Mouse (Mus musculus): ENCODE data around the gene Palm.
A peak's percentile ranks its signal among the peaks of the same experiment; 100 is the strongest.

Gene Palm

DNA sequence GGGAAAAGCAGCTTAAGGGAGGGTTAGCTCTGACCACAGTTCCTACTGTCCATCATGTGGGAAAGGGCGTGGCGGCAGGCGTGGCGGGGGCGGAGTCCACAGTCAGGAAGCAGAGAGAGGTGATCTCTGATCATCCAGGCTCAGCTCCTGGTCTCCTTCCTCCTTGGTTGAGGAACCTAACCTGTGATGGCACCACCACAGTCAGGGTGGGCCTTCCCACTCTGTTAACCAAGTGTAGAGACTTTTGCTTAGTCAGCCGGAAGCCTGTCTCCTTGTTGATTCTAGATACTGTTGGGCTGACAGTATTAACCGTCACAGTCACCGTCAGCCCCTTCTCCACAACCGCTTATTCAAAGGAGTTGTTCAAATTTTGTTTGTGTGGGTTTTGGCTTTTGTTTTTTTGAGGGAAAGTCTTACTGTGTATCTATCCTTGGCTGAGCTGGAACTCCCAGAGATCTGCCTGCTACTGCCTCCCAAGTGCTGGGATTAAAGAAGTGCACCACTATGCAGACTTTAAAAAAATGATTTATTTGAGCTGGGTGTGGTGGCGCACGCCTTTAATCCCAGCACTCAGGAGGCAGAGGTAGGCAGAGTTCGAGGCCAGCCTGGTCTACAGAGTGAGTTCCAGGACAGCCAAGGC, 5.0 kb downstream of the Palm start:
- DNase-seq (ENCODE audit: low spot score in 2 of 2): no peak

DNA sequence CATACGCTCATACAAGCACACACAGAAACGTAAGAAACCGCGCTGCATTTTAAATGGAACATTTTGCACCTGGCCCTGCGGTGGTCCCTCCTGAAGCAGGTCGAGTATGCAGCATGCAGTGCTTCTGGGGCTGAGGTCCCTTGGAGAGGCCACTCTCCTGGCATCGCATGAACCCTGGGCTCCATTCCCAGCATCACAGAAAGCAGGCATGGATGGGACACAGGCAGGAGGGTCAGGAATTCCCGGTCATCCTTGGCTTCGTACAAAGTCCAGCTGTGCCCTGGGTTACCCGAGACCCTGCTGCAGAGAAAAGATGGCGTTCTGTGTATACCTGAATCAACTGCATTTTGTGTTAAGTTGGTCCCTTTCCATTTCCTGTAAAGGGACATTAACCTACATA, 7.1 kb downstream of the Palm start:
- no peak for DNase-seq (ENCODE audit: low spot score in 2 of 2)

DNA sequence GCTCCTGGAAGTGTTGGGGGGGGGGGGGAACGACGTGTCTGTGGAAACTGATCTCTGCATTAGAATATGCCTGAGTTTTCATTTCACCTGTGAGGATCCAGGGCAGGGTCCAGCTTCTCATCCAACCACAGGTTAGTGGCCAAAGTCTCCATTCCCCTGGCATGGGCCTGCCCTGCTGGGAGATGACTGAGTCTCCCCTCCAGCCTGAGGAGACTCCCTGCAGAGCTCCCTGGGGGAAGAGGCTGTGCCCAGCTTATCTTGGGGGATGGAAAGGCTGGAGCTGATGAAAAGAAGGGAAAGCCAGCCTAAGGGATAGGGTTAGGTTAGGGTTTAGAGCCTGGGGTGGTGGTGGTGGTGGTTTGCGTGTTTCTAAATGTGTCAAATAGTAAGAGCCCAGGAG, 8.5 kb downstream of the Palm start:
- no peak for DNase-seq (ENCODE audit: low spot score in 2 of 2)

DNA sequence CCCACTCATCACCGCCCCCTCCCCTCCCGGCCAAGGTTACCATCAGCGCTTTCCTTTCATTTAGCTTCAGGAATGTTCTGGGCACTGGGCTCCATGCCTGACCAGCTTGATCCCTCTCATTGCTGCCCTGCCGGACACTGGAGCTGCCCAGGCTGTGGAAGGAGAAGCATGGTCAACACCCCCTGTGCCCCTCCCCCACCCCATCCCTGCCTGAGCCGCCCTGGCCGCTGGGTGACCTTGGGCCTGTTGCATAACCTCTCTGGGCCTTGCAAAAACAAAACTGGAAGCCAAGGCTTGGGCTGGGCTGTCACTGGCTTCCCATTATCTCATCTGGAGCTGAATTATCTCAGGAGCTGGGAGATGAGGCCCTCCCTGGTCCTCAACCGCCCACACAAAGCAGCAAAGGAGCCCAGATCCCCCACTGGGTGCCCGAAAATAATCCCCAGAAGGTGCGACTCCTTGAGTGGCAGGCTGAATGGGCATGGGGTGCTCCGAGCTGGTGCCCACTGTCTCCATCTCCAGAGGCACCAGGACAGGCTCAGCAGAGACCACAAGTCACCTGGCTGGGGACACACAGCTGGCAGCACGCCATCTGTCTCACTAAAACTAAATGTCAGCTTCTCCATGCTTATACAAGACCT, 9.1 kb downstream of the Palm start:
- no peak for DNase-seq (ENCODE audit: low spot score in 2 of 2)

DNA sequence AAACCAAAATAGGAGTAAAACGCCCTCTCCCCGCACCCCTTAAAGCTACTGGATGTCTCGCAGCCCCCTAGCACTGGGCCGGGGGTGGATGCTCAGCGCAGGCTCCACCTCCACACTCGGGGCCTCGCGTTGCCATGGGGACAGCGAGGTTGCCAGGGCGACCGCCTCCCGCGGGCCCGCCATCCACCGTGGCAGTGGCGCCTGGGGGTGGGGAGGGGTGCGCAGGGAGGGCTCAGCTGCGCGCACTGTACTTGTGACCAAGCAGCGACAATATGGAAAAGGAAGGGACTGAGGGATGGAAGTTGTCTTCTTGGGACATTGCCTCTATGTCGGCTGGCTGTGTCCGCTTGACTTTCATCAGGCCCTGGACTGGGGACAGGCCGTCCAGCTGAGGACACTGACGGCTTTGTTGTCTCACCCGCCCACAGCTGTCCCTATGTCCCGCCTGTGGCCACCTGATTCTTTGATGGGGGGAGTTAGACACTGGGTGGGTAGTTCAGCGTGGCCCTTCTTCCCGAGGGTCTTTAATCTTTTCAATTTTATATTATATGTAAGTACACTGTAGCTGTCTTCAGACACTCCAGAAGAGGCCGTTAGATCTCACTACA, 10.4 kb downstream of the Palm start:
- no peak for DNase-seq (ENCODE audit: low spot score in 2 of 2)

DNA sequence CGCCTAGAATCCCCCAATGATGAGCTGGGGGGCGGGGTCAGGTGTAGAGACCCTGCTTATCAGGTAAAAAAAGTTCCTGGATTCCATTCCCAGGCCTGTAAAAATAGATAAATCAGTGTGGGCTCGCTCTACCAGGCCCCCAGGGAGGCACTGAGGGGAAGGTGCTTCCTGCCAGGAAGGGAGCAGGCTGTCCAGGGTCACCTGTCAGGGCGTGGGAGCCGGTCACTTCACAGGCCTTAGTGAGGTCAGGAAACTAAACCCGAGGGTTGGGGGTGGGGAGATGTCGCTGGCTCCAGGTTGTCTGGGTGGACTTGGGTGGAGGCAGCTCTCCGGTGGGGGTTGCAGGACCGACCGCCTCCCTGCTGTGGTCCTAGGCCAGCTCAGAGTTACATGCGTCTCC, 12.3 kb downstream of the Palm start:
- no peak for DNase-seq (ENCODE audit: low spot score in 2 of 2)

DNA sequence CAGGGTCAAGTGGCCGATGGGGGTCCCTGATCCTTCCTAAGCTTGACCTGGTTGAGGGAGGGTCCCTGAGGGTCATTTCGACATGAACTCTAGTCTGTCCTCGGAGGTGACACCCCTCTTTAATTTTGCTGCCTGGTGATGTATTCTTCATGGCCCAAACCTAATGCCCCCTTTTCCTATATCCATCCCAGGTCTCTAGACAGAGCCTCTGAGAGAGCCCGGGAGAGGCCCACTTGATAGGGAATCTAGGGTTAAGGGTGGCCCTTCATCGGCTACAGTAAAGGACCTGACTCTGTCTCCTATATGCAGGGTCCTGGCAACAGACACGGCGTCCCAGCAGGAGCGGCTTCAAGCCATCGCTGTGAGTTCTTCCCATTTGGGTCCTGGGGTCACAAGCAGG, 13.0 kb downstream of the Palm start:
- DNase-seq (ENCODE audit: low spot score in 2 of 2): no peak

DNA sequence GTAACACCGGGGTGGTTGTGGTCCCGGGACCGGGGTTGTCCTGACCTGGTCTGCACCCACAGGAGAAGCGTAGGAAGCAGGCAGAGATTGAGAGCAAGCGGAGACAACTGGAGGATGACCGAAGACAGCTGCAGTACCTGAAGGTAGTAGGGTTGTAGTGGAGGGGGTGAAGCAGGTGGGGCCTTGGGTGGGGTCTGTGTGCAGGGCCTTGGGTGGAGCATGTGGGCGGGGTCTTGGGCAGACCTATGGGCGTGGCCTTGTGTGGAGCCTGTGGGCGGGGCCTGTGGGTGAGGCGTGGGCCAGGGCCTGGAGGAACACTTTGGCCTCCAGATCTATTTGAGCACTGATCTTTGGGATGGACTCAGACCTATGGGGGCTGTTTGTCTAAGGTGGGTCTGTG, 13.6 kb downstream of the Palm start:
- no peak for DNase-seq (ENCODE audit: low spot score in 2 of 2)

DNA sequence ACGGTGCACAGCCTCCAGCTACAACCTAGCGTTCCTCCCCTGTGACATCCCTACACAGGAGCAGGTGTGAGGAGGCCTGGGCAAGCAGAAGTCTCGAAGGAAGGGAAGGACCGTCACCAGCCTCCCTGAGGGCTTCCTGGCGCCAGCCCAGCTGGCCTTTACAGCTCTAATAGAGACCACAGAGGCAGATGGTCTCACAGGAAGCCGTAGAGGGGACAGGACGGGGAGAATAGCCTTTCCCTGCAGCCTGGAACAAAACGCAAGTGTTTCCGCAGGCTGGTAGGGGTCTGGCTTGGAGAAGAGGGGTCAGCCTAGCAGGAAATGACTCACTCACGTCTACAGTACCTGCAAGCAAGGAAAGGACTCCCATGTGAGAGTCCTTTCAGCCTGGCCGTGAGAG, 14.5 kb downstream of the Palm start:
- DNase-seq (ENCODE audit: low spot score in 2 of 2): no peak

DNA sequence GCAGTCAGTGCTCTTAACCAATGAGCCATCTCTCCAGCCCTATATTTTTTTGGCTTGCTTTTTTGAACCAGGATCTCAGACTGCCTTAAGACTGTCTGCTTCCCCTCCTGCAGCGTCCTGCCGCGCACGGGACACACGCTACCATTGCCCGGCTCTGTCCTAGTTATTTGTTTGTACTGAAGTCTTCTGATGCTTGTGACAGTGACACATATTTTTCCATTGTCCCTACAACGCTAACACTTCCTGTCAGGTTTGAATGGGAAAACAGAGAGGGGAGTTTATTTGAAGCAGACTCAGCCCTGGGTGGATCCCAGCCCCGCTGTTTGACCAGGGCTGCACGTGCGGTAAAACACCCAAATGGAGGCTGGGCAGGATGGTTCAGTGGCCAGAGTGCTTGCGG, 15.4 kb downstream of the Palm start:
- DNase-seq (ENCODE audit: low spot score in 2 of 2): no peak

DNA sequence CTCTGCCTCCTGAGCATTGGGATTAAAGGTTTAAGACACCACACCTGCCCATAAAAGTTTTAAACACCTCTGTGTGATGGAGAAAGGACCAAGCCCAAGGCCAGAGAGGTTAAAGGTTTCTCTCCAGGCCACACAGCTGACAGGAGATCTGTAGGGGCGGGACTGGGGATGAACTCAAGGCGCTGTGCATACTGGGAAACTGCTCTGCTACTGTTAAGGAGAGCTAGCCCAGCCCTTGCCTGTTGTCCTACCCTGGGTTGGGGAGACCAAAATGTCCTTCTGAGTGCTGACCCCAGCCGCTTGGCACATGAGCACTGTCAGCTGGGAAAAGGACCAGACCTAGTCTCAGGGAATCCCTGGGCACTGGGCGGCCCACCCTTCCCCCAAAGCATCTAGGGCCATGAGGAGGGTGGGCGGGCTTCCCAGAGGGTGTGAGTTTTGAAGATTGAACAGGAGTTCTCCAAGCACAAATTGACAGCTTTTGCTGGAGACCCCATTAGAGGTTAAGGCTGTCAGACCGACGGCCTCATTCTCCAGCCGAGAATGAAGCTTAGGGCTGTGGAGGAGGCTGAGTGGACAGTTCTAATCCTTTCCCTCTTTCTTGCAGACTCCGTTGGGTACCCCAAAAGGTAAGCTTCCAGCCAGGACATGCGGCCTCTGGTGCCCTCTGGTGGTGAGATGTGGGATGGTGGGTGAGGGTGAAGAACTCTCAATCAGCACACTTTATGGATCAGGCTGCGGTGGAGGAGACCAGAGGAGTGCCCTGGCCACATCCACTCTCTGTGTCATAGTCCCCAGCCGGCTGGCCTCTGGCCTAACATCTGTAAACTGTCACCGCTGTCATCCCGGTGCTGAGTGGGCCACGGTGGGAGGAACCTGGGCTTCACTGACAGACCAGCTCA, 18.6 kb downstream of the Palm start:
- DNase-seq (ENCODE audit: low spot score in 2 of 2): peak; percentile 66 to 81

DNA sequence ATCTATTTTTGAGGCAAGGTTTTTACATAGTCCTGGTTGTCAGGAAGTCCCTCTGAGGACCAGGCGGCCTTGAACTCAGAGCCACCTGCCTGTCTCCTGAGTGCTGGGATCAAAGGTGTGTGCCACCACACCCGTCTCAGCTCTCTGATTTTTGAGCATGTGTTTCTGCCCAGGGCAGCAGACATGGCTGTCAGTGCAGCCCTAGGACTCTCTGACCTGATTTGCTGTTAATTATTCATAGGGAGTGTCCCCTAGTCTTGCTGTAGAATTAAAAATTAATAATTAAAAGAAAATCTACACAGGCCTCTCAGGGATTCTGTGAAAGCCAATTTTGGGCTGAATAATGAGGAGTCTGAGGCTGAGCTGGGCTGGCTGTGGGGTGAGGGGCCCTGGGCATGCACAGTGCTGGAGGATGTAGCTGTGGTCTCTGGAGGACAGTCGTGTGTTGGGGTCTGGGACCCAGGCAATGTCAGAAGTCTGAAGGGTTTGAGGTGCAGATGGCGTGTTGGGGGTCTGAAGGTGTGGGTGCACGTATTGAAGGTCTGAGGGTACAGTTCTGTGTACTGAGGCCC, 21.0 kb downstream of the Palm start:
- DNase-seq (ENCODE audit: low spot score in 2 of 2): no peak

DNA sequence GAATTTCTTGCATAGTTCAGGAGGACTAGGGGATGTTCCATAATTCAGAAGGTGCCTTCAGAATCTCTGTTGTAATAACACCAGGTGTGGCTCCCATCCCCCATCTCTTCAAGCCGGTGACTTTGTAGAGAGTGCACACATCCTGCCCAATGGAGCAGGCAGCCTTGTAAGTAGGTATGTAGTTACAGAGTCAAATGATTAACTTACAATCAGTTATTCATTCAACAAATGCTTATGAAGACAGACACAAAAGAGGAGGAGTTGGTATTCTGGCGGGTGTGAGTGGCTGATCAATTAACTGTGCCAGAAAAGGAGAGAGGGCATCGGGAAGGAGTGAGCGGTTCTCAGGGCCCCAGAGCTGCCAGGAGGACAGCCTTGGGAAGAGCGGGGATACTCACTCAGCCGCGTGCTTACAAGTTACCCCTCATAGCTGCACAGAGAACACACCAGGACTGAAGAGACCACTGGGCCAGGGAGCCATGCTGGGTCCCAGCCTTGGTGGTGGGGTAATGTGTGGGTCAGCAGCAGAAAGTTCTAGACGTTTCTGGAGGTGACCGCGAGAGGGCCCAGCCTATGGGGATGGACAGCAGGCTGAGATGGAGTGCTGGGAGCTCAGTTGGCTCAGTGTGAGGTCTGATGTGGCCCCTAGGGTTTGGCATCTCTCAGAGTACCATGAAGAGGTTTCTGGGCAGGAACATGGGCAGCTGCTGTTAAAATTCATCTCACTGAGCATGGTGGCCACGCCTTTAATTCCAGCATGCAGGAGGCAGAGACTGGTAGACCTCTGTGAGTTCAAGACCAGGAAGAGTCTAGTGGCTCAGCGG, 22.5 kb downstream of the Palm start:
- no peak for DNase-seq (ENCODE audit: low spot score in 2 of 2)

DNA sequence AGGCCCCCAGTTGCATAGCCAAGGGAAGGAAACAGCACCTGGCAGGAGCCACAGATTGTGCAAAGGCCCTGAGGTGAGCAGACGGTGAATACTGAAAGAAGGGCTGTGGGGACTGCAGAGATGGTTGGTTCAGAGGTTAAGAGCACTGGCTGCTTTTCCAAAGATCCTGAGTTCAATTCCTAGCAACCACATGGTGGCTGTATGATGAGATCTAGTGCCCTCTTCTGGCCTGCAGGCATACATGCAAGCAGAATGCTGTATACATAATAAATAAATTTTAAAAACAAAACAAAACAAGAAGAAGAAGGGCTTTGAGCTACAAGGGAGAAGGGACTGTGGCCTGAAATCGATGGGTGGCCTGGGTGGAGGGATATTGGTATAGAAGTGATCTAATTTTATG, 23.7 kb downstream of the Palm start:
- no peak for DNase-seq (ENCODE audit: low spot score in 2 of 2)

DNA sequence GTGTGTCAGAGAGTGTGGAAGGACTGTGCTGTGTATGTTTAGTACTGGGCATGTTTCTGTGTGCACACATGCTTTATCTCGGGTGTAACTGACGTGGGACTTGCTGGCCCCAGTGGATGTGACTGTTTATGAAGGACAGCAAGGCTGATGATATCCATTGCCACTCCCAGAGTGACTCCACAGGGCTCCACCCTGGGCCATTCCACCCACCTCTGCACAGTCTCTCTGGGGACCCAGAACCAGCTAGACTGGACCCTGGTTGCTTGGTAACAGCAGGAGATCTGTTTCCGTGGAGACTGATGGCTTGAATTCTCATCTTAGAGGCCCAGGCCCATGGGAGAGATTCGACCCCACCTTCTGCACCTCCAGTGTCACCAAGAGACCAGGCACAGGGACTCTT, 24.9 kb downstream of the Palm start:
- no peak for DNase-seq (ENCODE audit: low spot score in 2 of 2)

DNA sequence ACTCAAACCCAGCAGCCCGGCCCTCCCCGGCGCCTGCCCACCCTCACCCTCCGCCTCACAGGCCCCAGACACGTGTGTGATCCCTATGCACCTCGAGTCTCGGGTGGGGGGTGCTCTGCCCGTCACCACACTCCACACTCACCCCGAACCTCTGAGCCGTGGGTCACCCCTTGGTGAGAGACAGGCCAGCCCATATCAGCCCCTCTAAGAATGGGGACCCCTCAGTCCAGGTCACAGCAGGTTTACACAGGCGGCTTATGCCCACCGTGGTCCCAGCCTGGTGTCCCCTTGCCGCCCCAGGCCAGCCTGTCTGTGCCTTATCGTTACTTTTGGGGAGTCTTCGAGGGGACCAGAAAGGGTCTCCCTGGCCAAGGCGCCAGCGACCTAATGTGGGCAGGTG, 26.2 kb downstream of the Palm start:
- DNase-seq (ENCODE audit: low spot score in 2 of 2): no peak

DNA sequence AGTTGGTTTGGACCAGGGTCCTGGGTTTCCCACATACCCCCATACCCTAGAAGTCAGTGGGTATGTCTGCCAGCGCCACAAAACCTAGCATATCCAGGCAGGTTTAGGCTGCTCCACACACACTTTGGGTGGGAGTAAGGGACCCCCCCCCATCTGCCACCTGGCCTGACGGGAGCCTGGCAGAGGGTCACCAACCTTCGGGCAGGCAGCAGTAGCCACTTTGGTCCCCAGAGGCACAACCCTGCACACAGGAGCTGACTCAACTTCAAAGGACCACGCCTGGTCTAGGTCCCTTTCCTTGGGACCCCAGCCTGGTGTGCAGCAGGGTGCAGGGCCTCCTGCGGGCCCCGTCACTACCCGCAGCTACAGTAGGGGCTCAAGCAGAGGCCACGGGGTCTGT, 26.9 kb downstream of the Palm start:
- DNase-seq (ENCODE audit: low spot score in 2 of 2): no peak

DNA sequence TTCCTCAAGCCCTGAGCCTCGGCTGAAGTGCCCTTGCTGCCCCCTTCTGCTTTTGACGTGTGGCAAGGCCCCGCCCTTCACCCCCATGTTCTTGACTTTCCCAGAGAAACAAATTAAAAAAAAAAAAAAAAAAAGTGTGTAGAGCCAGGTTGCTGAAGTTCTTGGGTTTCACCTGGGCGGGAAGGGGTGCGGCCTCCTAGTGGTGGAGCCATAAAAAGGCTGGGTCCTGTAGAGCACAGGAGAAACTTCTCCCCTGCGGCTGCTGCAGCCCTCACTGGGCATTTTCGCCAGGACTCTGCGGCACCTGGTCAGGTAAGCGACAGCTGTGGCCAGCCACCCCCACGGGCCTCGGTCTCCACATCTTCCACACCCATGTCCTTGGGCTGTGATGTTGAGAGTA, 27.4 kb downstream of the Palm start, which contains the start of gene Misp:
Misp (plus strand) TSS at position 208 of the 400 bp plus-strand sequence.
- DNase-seq (ENCODE audit: low spot score in 2 of 2): no peak

DNA sequence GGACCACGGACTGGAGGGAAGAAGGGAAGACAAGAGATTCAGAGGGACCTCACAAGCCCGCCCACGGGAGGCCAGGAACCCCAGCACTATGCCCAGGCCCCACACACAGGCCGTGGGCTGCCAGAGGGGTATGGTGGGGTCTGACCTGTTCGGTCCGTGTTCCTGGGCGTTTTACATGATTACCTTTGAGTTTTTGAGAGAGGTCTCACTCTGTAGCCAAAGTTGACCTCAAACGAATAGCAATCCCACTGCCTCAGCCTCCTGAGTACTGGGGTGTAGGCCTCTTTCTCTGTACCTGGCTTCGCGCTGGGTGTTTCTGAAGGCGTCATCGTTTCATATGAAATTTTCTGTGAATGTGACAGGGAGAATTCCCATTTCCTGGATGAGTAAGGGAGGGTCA, 28.4 kb downstream of the Palm start:
- DNase-seq (ENCODE audit: low spot score in 2 of 2): no peak

DNA sequence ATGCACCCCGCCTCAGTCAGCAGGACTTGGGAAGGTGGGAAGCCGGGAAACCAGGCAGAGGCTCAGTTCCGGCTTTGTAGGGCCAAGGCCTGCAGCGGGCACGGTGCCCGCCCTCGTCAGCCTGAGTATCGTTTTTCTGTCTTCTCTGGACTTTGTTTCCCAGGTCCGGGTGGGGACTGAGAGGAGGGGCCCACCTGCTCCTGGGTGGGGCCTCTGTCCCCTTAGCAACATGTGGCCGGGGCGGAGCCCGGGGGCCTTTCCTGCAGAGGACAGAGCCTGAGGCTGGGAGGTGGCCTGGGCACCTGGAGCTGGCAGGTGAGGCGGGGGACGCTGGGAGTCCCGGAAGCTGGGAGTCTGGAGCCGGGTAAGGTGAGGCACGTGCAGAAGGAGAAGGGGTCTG, 29.0 kb downstream of the Palm start:
- no peak for DNase-seq (ENCODE audit: low spot score in 2 of 2)

DNA sequence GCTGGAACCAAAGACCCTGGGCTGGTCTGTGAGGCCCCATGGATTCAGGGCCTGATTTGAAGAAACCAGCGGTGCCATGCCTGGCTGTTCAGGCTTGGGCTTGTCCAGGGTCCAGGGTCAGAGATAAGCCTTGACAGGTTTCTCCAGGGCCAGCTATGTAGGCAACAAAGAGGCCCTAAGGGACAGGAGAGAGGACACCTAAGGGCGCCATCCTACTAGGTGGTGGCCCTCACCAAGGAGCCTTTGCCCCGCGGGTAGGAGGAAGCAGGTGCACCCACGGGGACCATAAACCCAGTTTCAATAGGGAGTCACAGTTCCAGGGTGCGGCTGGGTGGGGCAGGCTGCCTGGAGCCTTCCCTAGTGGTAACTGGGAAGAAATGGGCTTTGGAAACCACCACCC, 29.6 kb downstream of the Palm start:
- no peak for DNase-seq (ENCODE audit: low spot score in 2 of 2)

Data from spleen, postnatal 14 days (tissue).